Mouse (Mus musculus) heart, embryonic 11.5 days (tissue): ENCODE data around the gene Ntng1. TPM values are rescaled to one million over a fixed set of nuclear protein-coding genes. Genes with fewer than 3 reads are reported as not detected.

Experiments used
- ATAC-seq: fragments of 200-750 bp; cut with Nextera tagmentation; replicated peaks from 2 replicates; pipeline ENCODE4 v1.8.0; 2017; ENCODE audit warnings: moderate library complexity; ENCODE audit not compliant: insufficient number of reproducible peaks, low FRiP score, low TSS enrichment
- H3K27ac ChIP-seq: fragments of 300-500 bp; sonication (generic); 2 replicates; pipeline ENCODE4 v1.5.1; 2014; ENCODE audit warnings: mild to moderate bottlenecking, low read depth, low read length
- H3K27me3 ChIP-seq: fragments of 300-500 bp; sonication (generic); 2 replicates; pipeline ENCODE4 v1.6.1; 2014; ENCODE audit warnings: mild to moderate bottlenecking, low read length, mixed read lengths; ENCODE audit not compliant: control insufficient read depth, insufficient read depth
- H3K36me3 ChIP-seq: fragments of 300-500 bp; sonication (generic); 2 replicates; pipeline ENCODE4 v1.6.1; 2014; ENCODE audit warnings: mild to moderate bottlenecking, low read length, moderate library complexity, mixed read lengths; ENCODE audit not compliant: control insufficient read depth, insufficient read depth
- H3K4me1 ChIP-seq: fragments of 300-500 bp; sonication (generic); 2 replicates; pipeline ENCODE4 v1.6.1; 2014; ENCODE audit warnings: low read length; ENCODE audit not compliant: control insufficient read depth, insufficient read depth
- H3K4me2 ChIP-seq: fragments of 300-500 bp; sonication (generic); 2 replicates; pipeline ENCODE4 v1.6.1; 2014; ENCODE audit warnings: mild to moderate bottlenecking, moderate library complexity
- H3K4me3 ChIP-seq: fragments of 300-500 bp; sonication (generic); 2 replicates; pipeline ENCODE4 v1.5.1; 2014; ENCODE audit warnings: low read depth, low read length
- H3K9ac ChIP-seq: fragments of 300-500 bp; sonication (generic); 2 replicates; pipeline ENCODE4 v1.6.1; 2014; ENCODE audit warnings: mild to moderate bottlenecking, low read depth, low read length, moderate library complexity
- H3K9me3 ChIP-seq: fragments of 300-500 bp; sonication (generic); replicated peaks from 2 replicates; pipeline ENCODE4 v1.6.1; 2016; ENCODE audit warnings: low read length; ENCODE audit not compliant: control insufficient read depth
- WGBS: fragments of 180-500 bp; shearing (Covaris S2); extraction: QIAGEN DNeasy Blood & Tissue Kit; methylation state at CpG from one replicate; pipeline ENCODE4 v1.1.7; 2014; ENCODE audit not compliant: insufficient replicate concordance; 5-methylcytosine and 5-hydroxymethylcytosine counted together
- polyA plus RNA-seq: library from polyadenylated mRNA; unstranded; fragments of >200 nt; fragmentation: Nextera tagmentation; extraction: Ambion mirVana; gene quantifications from 2 replicates; pipeline ENCODE4 v1.2.1, GENCODE M21; 2014

Ntng1 gene
- polyA plus RNA-seq, 1 experiment from 2014 or later: 0.62 TPM

- H3K4me1 ChIP-seq: no peaks in the 10 kb centered on the region
- H3K36me3 ChIP-seq: no peaks in the 10 kb centered on the region
- H3K9me3 ChIP-seq: no peaks in the 10 kb centered on the region
- 83% methylated on average over 1 of the region's 1 CpGs for WGBS
- H3K27me3 ChIP-seq: no peaks in the 10 kb centered on the region
- no peak for ATAC-seq
- H3K9ac ChIP-seq: no peak overlapping the region
- H3K27ac ChIP-seq: no peak overlapping the region
- no peak overlapping the region for H3K4me2 ChIP-seq
- no peak overlapping the region for H3K4me3 ChIP-seq
These were observed 285.5 kb downstream of the Ntng1 start for GRCm38 (mm10) chr3:109858276-109858675.

GRCm38 (mm10) chr3:109854449-109855155, 289.2 kb downstream of the Ntng1 start:
- Histone ChIP-seq H3K27ac (no peak overlapping the region), H3K9ac (no peak overlapping the region), H3K27me3 (no peaks in the 10 kb centered on the region), H3K4me2 (no peak overlapping the region), H3K4me1 (no peaks in the 10 kb centered on the region), H3K9me3 (no peaks in the 10 kb centered on the region), H3K36me3 (no peaks in the 10 kb centered on the region), H3K4me3 (no peak overlapping the region)
- WGBS: 74% methylated on average over 9 of the region's 9 CpGs
- ATAC-seq: no peak

- WGBS: 72% methylated on average over 4 of the region's 4 CpGs
- Histone ChIP-seq H3K27me3 (no peaks in the 10 kb centered on the region), H3K27ac (no peak overlapping the region), H3K9me3 (no peaks in the 10 kb centered on the region), H3K4me2 (no peak overlapping the region), H3K36me3 (no peaks in the 10 kb centered on the region), H3K4me3 (no peak overlapping the region), H3K4me1 (no peaks in the 10 kb centered on the region), H3K9ac (no peak overlapping the region)
- ATAC-seq: no peak
These were observed 297.2 kb downstream of the Ntng1 start for GRCm38 (mm10) chr3:109846660-109847059.

GRCm38 (mm10) chr3:109825806-109826205, 318.0 kb downstream of the Ntng1 start:
- H3K9me3 ChIP-seq: 0 out of 2 replicates have a peak, but pooled peaks cover 2% of the 10 kb centered on the region
- H3K9ac ChIP-seq: no peak overlapping the region
- no peak overlapping the region for H3K27ac ChIP-seq
- H3K36me3 ChIP-seq: no peaks in the 10 kb centered on the region
- no peak overlapping the region for H3K4me2 ChIP-seq
- H3K4me1 ChIP-seq: no peaks in the 10 kb centered on the region
- 90% methylated on average over 1 of the region's 1 CpGs for WGBS
- no peaks in the 10 kb centered on the region for H3K27me3 ChIP-seq
- no peak for ATAC-seq
- no peak overlapping the region for H3K4me3 ChIP-seq

GRCm38 (mm10) chr3:109822803-109823474, 320.9 kb downstream of the Ntng1 start:
- no peak overlapping the region for H3K27ac ChIP-seq
- H3K9ac ChIP-seq: no peak overlapping the region
- no peak overlapping the region for H3K4me3 ChIP-seq
- 0 out of 2 replicates have a peak, but pooled peaks cover 2% of the 10 kb centered on the region for H3K9me3 ChIP-seq
- WGBS: 78% methylated on average over 2 of the region's 2 CpGs
- no peak overlapping the region for H3K4me2 ChIP-seq
- ATAC-seq: no peak
- no peaks in the 10 kb centered on the region for H3K4me1 ChIP-seq
- no peaks in the 10 kb centered on the region for H3K27me3 ChIP-seq
- H3K36me3 ChIP-seq: no peaks in the 10 kb centered on the region

- ATAC-seq: no peak
- Histone ChIP-seq H3K9ac (no peak overlapping the region), H3K4me2 (no peak overlapping the region), H3K9me3 (0 out of 2 replicates have a peak, but pooled peaks cover 2% of the 10 kb centered on the region), H3K4me1 (no peaks in the 10 kb centered on the region), H3K27ac (no peak overlapping the region), H3K27me3 (no peaks in the 10 kb centered on the region), H3K4me3 (no peak overlapping the region), H3K36me3 (no peaks in the 10 kb centered on the region)
- WGBS: 64% methylated on average over 2 of the region's 2 CpGs
These were observed 324.8 kb downstream of the Ntng1 start for GRCm38 (mm10) chr3:109818821-109819685.

- no peak for ATAC-seq
These were observed 334.7 kb downstream of the Ntng1 start for GRCm38 (mm10) chr3:109809065-109809464.

GRCm38 (mm10) chr3:109807211-109807934, 336.4 kb downstream of the Ntng1 start:
- Histone ChIP-seq H3K4me2 (no peak overlapping the region), H3K27me3 (no peaks in the 10 kb centered on the region), H3K27ac (no peak overlapping the region), H3K9me3 (no peaks in the 10 kb centered on the region), H3K4me3 (no peak overlapping the region), H3K4me1 (no peaks in the 10 kb centered on the region), H3K36me3 (no peaks in the 10 kb centered on the region), H3K9ac (no peak overlapping the region)
- no peak for ATAC-seq
- 73% methylated on average over 6 of the region's 6 CpGs for WGBS

More at GRCm38 (mm10) chr3:109809065-109809464, 334.7 kb downstream of the Ntng1 start:
- Histone ChIP-seq H3K4me3 (no peak overlapping the region), H3K27me3 (no peaks in the 10 kb centered on the region), H3K9me3 (no peaks in the 10 kb centered on the region), H3K4me2 (no peak overlapping the region), H3K9ac (no peak overlapping the region), H3K27ac (no peak overlapping the region), H3K36me3 (no peaks in the 10 kb centered on the region), H3K4me1 (no peaks in the 10 kb centered on the region)
- WGBS: 91% methylated on average over 1 of the region's 1 CpGs
